Mouse (Mus musculus): ENCODE data around the gene Rab22a. TPM values are rescaled to one million over a fixed set of nuclear protein-coding genes. Genes with fewer than 3 reads are reported as not detected.

Gene Rab22a
- polyA plus RNA-seq, 1 experiment from 2014 or later: 34.7 TPM

- Histone ChIP-seq H3K27me3 (ENCODE audit: control insufficient read depth, insufficient read depth, low read length) (no peaks in the 10 kb centered on the region), H3K4me2 (ENCODE audit: low read depth, low read length, severe bottlenecking) (peak overlapping the region; percentile 83), H3K9me3 (ENCODE audit: control insufficient read depth, low read length) (no peaks in the 10 kb centered on the region), H3K4me3 (ENCODE audit: low read depth, low read length) (peak overlapping the region; percentile 91), H3K9ac (ENCODE audit: low read length) (peak overlapping the region; percentile 92), H3K36me3 (ENCODE audit: control insufficient read depth, insufficient read depth, low read length) (no peaks in the 10 kb centered on the region; the same call in 1 of the 2 replicates), H3K4me1 (replicated peaks; ENCODE audit: control insufficient read depth, insufficient read depth, low read length) (0 out of 2 replicates have a peak, but pooled peaks cover 3% of the 10 kb centered on the region), H3K27ac (ENCODE audit: low read depth, low read length) (no peak overlapping the region)
- no peak for ATAC-seq (replicated peaks; ENCODE audit: low FRiP score)
- DNase-seq (ENCODE audit: low spot score): no peak
- 1% methylated on average over 33 of the region's 52 CpGs for WGBS
Observed at GRCm38 (mm10) chr2:173659926-173660684, 545 bp downstream of the Rab22a start.

GRCm38 (mm10) chr2:173662255-173662950, 2.8 kb downstream of the Rab22a start:
- Histone ChIP-seq H3K27ac (ENCODE audit: low read depth, low read length) (no peak overlapping the region), H3K4me3 (ENCODE audit: low read depth, low read length) (no peak overlapping the region), H3K27me3 (ENCODE audit: control insufficient read depth, insufficient read depth, low read length) (no peaks in the 10 kb centered on the region), H3K9ac (ENCODE audit: low read length) (no peak overlapping the region), H3K36me3 (ENCODE audit: control insufficient read depth, insufficient read depth, low read length) (no peaks in the 10 kb centered on the region; the same call in 1 of the 2 replicates), H3K9me3 (ENCODE audit: control insufficient read depth, low read length) (no peaks in the 10 kb centered on the region), H3K4me2 (ENCODE audit: low read depth, low read length, severe bottlenecking) (no peak overlapping the region), H3K4me1 (replicated peaks; ENCODE audit: control insufficient read depth, insufficient read depth, low read length) (0 out of 2 replicates have a peak, but pooled peaks cover 3% of the 10 kb centered on the region)
- WGBS: 93% methylated on average over 9 of the region's 9 CpGs
- ATAC-seq (replicated peaks; ENCODE audit: low FRiP score) (no peak), DNase-seq (ENCODE audit: low spot score) (no peak)

DNA sequence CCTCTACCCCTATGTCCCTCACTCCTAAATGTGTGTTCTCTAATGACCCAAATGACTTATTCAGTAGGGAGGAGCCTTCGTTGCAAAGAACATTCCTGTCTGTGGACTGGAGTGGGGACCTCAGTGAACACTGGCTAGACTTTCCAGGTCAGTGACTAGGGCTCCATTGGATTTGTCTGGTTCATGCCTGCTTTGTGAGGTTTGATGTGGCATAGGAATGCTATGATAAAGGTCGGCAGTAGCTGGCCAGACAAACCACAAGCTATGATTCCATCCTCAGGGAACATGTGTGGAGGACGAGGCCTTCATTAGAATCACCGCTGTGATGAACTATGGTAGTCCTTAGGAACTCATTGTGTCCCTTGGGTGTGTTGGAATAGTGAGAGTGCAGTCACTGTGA, 5.2 kb downstream of the Rab22a start:
- Histone ChIP-seq H3K4me2 (ENCODE audit: low read depth, low read length, severe bottlenecking) (no peak overlapping the region), H3K9me3 (ENCODE audit: control insufficient read depth, low read length) (no peaks in the 10 kb centered on the region), H3K27me3 (ENCODE audit: control insufficient read depth, insufficient read depth, low read length) (no peaks in the 10 kb centered on the region), H3K36me3 (ENCODE audit: control insufficient read depth, insufficient read depth, low read length) (no peaks in the 10 kb centered on the region; the same call in 1 of the 2 replicates), H3K9ac (ENCODE audit: low read length) (no peak overlapping the region), H3K27ac (ENCODE audit: low read depth, low read length) (no peak overlapping the region), H3K4me3 (ENCODE audit: low read depth, low read length) (no peak overlapping the region), H3K4me1 (replicated peaks; ENCODE audit: control insufficient read depth, insufficient read depth, low read length) (0 out of 2 replicates have a peak, but pooled peaks cover 3% of the 10 kb centered on the region)
- 95% methylated on average over 4 of the region's 4 CpGs for WGBS
- DNase-seq (ENCODE audit: low spot score) (no peak), ATAC-seq (replicated peaks; ENCODE audit: low FRiP score) (no peak)

- 0 out of 2 replicates have a peak, but pooled peaks cover 3% of the 10 kb centered on the region for H3K4me1 ChIP-seq (replicated peaks; ENCODE audit: control insufficient read depth, insufficient read depth, low read length)
- DNase-seq (ENCODE audit: low spot score) (no peak), ATAC-seq (replicated peaks; ENCODE audit: low FRiP score) (no peak)
- H3K4me3 ChIP-seq (ENCODE audit: low read depth, low read length): no peak overlapping the region
- H3K9ac ChIP-seq (ENCODE audit: low read length): no peak overlapping the region
- H3K36me3 ChIP-seq (ENCODE audit: control insufficient read depth, insufficient read depth, low read length): no peaks in the 10 kb centered on the region; the same call in 1 of the 2 replicates
- 98% methylated on average over 2 of the region's 2 CpGs for WGBS
- no peak overlapping the region for H3K27ac ChIP-seq (ENCODE audit: low read depth, low read length)
- H3K9me3 ChIP-seq (ENCODE audit: control insufficient read depth, low read length): no peaks in the 10 kb centered on the region
- no peak overlapping the region for H3K4me2 ChIP-seq (ENCODE audit: low read depth, low read length, severe bottlenecking)
- H3K27me3 ChIP-seq (ENCODE audit: control insufficient read depth, insufficient read depth, low read length): no peaks in the 10 kb centered on the region
Observed at GRCm38 (mm10) chr2:173665271-173665670, 5.7 kb downstream of the Rab22a start.

DNA sequence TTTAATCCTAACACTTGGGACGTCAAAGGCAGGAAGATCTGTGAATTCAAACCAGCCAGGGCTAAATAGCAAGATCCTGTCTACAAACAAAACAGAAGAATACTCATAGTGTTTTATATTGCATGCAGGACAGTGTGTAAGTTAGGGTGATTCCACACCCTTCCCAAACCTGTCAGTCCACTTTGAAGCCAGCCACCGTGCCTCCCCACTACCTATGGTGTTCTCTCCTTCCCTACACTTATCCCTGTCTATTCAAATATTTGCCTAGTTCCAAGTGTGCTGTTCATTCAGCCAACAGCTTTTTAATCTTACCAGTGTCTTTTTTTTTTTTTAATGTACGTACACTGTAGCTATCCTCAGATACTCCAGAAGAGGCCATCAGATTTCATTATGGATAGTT, 7.3 kb downstream of the Rab22a start:
- no peaks in the 10 kb centered on the region; the same call in 1 of the 2 replicates for H3K36me3 ChIP-seq (ENCODE audit: control insufficient read depth, insufficient read depth, low read length)
- no peak overlapping the region for H3K4me3 ChIP-seq (ENCODE audit: low read depth, low read length)
- H3K27ac ChIP-seq (ENCODE audit: low read depth, low read length): no peak overlapping the region
- 90% methylated on average over 3 of the region's 3 CpGs for WGBS
- no peak overlapping the region for H3K4me2 ChIP-seq (ENCODE audit: low read depth, low read length, severe bottlenecking)
- DNase-seq (ENCODE audit: low spot score) (no peak), ATAC-seq (replicated peaks; ENCODE audit: low FRiP score) (no peak)
- no peak overlapping the region for H3K9ac ChIP-seq (ENCODE audit: low read length)
- no peaks in the 10 kb centered on the region for H3K27me3 ChIP-seq (ENCODE audit: control insufficient read depth, insufficient read depth, low read length)
- no peaks in the 10 kb centered on the region for H3K4me1 ChIP-seq (replicated peaks; ENCODE audit: control insufficient read depth, insufficient read depth, low read length)
- H3K9me3 ChIP-seq (ENCODE audit: control insufficient read depth, low read length): no peaks in the 10 kb centered on the region

DNA sequence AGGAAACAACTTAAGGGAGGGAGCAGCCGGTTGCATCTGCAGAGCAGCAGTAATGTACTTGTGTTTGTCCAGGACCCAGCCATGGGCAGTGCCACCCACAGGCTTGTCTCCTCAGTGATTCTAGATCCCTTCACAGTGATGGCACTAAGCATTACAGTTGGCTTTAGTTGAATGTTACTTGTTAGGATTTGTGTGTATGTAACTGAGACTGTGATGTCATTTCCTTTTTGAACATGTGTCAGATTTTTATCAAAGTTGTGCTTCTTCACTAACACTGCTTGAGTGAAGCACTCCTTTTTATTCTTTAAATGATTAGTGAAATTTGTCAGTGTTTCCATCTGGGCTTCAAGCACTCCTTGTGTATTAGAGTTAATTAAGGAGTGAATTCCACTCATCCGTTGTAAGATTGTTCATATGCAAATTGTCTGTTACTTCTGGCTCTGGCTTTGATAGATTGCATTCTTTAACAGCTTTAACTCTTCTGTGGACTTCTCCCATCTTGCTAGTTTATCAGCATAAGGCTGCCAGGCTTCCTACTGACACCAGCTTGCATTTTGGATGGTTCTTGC, 12.9 kb downstream of the Rab22a start:
- no peak overlapping the region for H3K27ac ChIP-seq (ENCODE audit: low read depth, low read length)
- no peaks in the 10 kb centered on the region for H3K9me3 ChIP-seq (ENCODE audit: control insufficient read depth, low read length)
- no peak overlapping the region for H3K9ac ChIP-seq (ENCODE audit: low read length)
- DNase-seq (ENCODE audit: low spot score): no peak
- H3K4me3 ChIP-seq (ENCODE audit: low read depth, low read length): no peak overlapping the region
- 64% methylated on average over 2 of the region's 2 CpGs for WGBS
- peaks cover 3% of the 10 kb centered on the region; the same call in 1 of the 2 replicates for H3K4me1 ChIP-seq (replicated peaks; ENCODE audit: control insufficient read depth, insufficient read depth, low read length)
- no peak for ATAC-seq (replicated peaks; ENCODE audit: low FRiP score)
- H3K36me3 ChIP-seq (ENCODE audit: control insufficient read depth, insufficient read depth, low read length): no peaks in the 10 kb centered on the region
- no peak overlapping the region for H3K4me2 ChIP-seq (ENCODE audit: low read depth, low read length, severe bottlenecking)
- H3K27me3 ChIP-seq (ENCODE audit: control insufficient read depth, insufficient read depth, low read length): no peaks in the 10 kb centered on the region

- Histone ChIP-seq H3K9ac (ENCODE audit: low read length) (no peak overlapping the region), H3K9me3 (ENCODE audit: control insufficient read depth, low read length) (no peaks in the 10 kb centered on the region), H3K4me2 (ENCODE audit: low read depth, low read length, severe bottlenecking) (no peak overlapping the region), H3K4me1 (replicated peaks; ENCODE audit: control insufficient read depth, insufficient read depth, low read length) (peaks cover 3% of the 10 kb centered on the region; the same call in 1 of the 2 replicates), H3K27me3 (ENCODE audit: control insufficient read depth, insufficient read depth, low read length) (no peaks in the 10 kb centered on the region), H3K27ac (ENCODE audit: low read depth, low read length) (no peak overlapping the region), H3K4me3 (ENCODE audit: low read depth, low read length) (no peak overlapping the region), H3K36me3 (ENCODE audit: control insufficient read depth, insufficient read depth, low read length) (no peaks in the 10 kb centered on the region)
- no peak for ATAC-seq (replicated peaks; ENCODE audit: low FRiP score)
- DNase-seq (ENCODE audit: low spot score): no peak
- WGBS: 83% methylated on average over 1 of the region's 1 CpGs
Observed at GRCm38 (mm10) chr2:173673469-173673868, 13.9 kb downstream of the Rab22a start.

GRCm38 (mm10) chr2:173678593-173678992, 19.0 kb downstream of the Rab22a start:
- H3K27ac ChIP-seq (ENCODE audit: low read depth, low read length): no peak overlapping the region
- no peak for ATAC-seq (replicated peaks; ENCODE audit: low FRiP score)
- 97% methylated on average over 2 of the region's 2 CpGs for WGBS

More at GRCm38 (mm10) chr2:173678593-173678992, 19.0 kb downstream of the Rab22a start:
- Histone ChIP-seq H3K9me3 (ENCODE audit: control insufficient read depth, low read length) (no peaks in the 10 kb centered on the region), H3K36me3 (ENCODE audit: control insufficient read depth, insufficient read depth, low read length) (no peaks in the 10 kb centered on the region), H3K27me3 (ENCODE audit: control insufficient read depth, insufficient read depth, low read length) (no peaks in the 10 kb centered on the region), H3K4me2 (ENCODE audit: low read depth, low read length, severe bottlenecking) (no peak overlapping the region), H3K9ac (ENCODE audit: low read length) (no peak overlapping the region), H3K4me3 (ENCODE audit: low read depth, low read length) (no peak overlapping the region), H3K4me1 (replicated peaks; ENCODE audit: control insufficient read depth, insufficient read depth, low read length) (no peaks in the 10 kb centered on the region)
- no peak for DNase-seq (ENCODE audit: low spot score)
